Mouse (Mus musculus) testis, adult 2 months (tissue): ENCODE results near the gene Rpl3.

Experiments used
- CTCF ChIP-seq: fragments of 200-500 bp; IDR thresholded peaks from 2 replicates; pipeline ENCODE4 v1.5.1; 2012; ENCODE audit warnings: low read depth, mild to moderate bottlenecking, inconsistent platforms, low read length, moderate library complexity; ENCODE audit not compliant: control insufficient read depth, insufficient read depth, insufficient replicate concordance
- POLR2A ChIP-seq: fragments of 200-500 bp; IDR thresholded peaks from 2 replicates; pipeline ENCODE4 v1.6.1; 2012; ENCODE audit warnings: low read depth, mild to moderate bottlenecking, inconsistent platforms, low read length, moderate library complexity; ENCODE audit not compliant: control insufficient read depth

DNA sequence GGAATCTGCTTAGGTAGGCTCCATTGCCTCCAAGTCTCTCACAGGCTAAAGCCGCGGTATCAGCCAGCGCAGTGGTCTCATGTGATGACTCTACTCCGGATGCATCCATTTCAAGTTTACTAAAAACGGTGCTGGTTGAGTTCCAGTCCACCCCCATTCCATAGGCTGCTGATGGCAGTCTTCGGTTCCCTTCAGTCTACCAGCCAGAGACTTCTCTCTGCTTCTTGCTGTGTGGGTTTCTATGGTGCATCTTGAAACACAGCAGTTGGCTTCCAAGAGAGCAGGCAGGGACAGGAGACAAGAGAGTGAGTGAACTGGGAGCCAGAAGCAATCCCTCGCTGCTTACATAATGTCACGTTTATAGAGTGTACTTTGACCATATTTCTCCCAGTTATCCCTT lies 15.5 kb upstream of the Rpl3 start:
- TF ChIP-seq CTCF (no peak), POLR2A (no peak)
